Mouse (Mus musculus): ENCODE results near the gene Mettl24.
"Not testable (repeated sequence)": the region's sequence is repeated elsewhere in the genome, so short reads cannot be mapped to it uniquely, and the experiment has no call there.

Gene Mettl24

GRCm38 (mm10) chr10:40806221-40806620 lies 123.1 kb downstream of the Mettl24 start:
- no peak for DNase-seq (ENCODE audit: low spot score in 2 of 2)

GRCm38 (mm10) chr10:40809411-40809910 lies 126.4 kb downstream of the Mettl24 start:
- DNase-seq (ENCODE audit: low spot score in 2 of 2) = not testable (repeated sequence)

GRCm38 (mm10) chr10:40813627-40814026 lies 130.5 kb downstream of the Mettl24 start:
- DNase-seq (ENCODE audit: low spot score in 2 of 2) = no peak

- DNase-seq (ENCODE audit: low spot score in 2 of 2) = no peak
Observed at GRCm38 (mm10) chr10:40816471-40816870, 133.4 kb downstream of the Mettl24 start.

- DNase-seq (ENCODE audit: low spot score in 2 of 2) = no peak
Observed at GRCm38 (mm10) chr10:40825952-40826351, 142.9 kb downstream of the Mettl24 start.

- no peak for DNase-seq (ENCODE audit: low spot score in 2 of 2)
Observed at GRCm38 (mm10) chr10:40827706-40828105, 144.6 kb downstream of the Mettl24 start.

GRCm38 (mm10) chr10:40830312-40830711 lies 147.2 kb downstream of the Mettl24 start:
- no peak for DNase-seq (ENCODE audit: low spot score in 2 of 2)

GRCm38 (mm10) chr10:40831267-40831666 lies 148.2 kb downstream of the Mettl24 start:
- no peak for DNase-seq (ENCODE audit: low spot score in 2 of 2)

- DNase-seq (ENCODE audit: low spot score in 2 of 2) = no peak
Observed at GRCm38 (mm10) chr10:40840086-40840485, 157.0 kb downstream of the Mettl24 start.

- no peak for DNase-seq (ENCODE audit: low spot score in 2 of 2)
Observed at GRCm38 (mm10) chr10:40843841-40844240, 160.8 kb downstream of the Mettl24 start.

- no peak for DNase-seq (ENCODE audit: low spot score in 2 of 2)
Observed at GRCm38 (mm10) chr10:40844546-40844945, 161.5 kb downstream of the Mettl24 start.

GRCm38 (mm10) chr10:40845626-40846025 lies 162.5 kb downstream of the Mettl24 start:
- DNase-seq (ENCODE audit: low spot score in 2 of 2) = no peak

GRCm38 (mm10) chr10:40847176-40847874 lies 164.2 kb downstream of the Mettl24 start:
- no peak for DNase-seq (ENCODE audit: low spot score in 2 of 2)

- DNase-seq (ENCODE audit: low spot score in 2 of 2) = no peak
Observed at GRCm38 (mm10) chr10:40850644-40851043, 167.6 kb downstream of the Mettl24 start.

- DNase-seq (ENCODE audit: low spot score in 2 of 2) = no peak
Observed at GRCm38 (mm10) chr10:40851138-40851537, 168.1 kb downstream of the Mettl24 start.

- DNase-seq (ENCODE audit: low spot score in 2 of 2) = no peak
Observed at GRCm38 (mm10) chr10:40855616-40856015, 172.5 kb downstream of the Mettl24 start.

GRCm38 (mm10) chr10:40856703-40857102 lies 173.6 kb downstream of the Mettl24 start:
- DNase-seq (ENCODE audit: low spot score in 2 of 2) = no peak

GRCm38 (mm10) chr10:40857599-40857998 lies 174.5 kb downstream of the Mettl24 start:
- no peak for DNase-seq (ENCODE audit: low spot score in 2 of 2)
